Mouse (Mus musculus): ENCODE measurements around the gene Grip1.
"Not testable (repeated sequence)": the region's sequence is repeated elsewhere in the genome, so short reads cannot be mapped to it uniquely, and the experiment has no call there.

The Grip1 gene

GRCm38 (mm10) chr10:120077850-120078249 lies 624.2 kb downstream of the Grip1 start:
- DNase-seq, result no peak

DNA sequence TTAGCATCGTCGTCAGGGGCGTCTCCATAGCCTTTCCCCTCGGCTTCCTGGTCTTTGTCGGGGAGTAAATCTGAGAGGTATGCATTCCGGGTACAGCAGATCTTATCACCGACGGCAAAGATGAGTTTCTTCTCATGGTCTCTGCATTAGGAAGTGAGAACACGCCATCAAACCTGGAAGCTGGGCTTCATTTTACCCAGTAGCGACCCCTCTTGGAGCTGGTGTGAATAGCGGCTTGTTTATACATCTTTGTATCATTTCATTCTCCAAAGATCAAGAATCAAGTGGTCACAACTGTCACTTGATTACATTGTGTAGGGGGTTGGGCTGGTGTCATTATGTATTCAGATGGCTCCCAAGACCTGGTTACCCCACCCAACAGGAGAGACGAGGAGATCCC lies 638.9 kb downstream of the Grip1 start:
- DNase-seq, result no peak

- no peak for DNase-seq
Observed at GRCm38 (mm10) chr10:120095136-120095535, 641.5 kb downstream of the Grip1 start.

GRCm38 (mm10) chr10:120095716-120096115 lies 642.1 kb downstream of the Grip1 start:
- DNase-seq, result no peak

GRCm38 (mm10) chr10:120097564-120097963 lies 643.9 kb downstream of the Grip1 start:
- DNase-seq, result no peak

- no peak for DNase-seq
Observed at GRCm38 (mm10) chr10:120100806-120101205, 647.2 kb downstream of the Grip1 start.

- DNase-seq, result no peak
Observed at GRCm38 (mm10) chr10:120111691-120112319, 658.2 kb downstream of the Grip1 start.

DNA sequence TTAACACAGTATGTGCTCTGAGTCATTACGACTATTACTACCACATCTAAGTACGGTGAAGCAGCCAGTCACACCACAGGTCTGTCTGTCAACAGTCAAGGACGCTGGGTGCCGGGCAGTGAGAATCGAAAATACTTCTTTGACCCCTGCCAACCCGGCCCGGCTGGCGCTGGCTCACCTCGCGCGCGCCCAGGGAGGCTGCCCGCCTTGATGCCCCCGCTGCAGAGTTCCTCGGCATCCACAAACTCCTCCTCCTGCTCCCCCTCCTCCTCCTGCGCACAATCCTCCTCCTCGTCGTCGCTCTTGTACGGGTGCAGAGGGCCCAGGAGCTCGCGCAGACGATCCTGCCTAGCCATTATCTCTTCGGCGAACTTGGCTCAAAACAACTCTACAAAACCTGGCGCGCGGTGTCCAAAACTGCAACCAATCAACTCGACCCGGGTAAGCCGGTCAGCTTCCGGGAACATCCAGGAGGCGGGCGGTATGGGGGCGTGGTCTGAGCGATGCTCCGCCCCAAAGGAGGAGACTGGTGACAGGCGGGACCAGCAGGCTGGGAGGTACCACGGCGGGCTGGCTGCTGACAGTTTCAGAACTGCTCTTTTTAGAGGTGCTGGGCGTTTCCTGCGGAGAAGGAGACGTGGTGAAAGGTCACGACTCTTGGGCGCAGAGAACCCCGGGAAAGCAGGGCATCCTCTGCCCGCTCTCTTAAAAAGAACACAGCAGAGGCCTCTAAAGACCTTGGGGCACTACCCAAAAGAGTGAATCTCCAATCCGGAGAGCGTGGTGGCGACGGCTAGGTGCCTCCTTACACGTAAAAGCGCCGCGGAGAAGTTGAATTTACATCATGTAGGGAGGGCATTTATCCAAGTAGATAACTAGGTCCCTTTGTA lies 659.1 kb downstream of the Grip1 start, which contains the start of gene Helb:
TSS of gene Helb (minus strand) at position 481 of the 890 bp plus-strand sequence.
- peak; percentile 96 to 97 for DNase-seq

GRCm38 (mm10) chr10:120113482-120113881 lies 659.9 kb downstream of the Grip1 start:
- not testable (repeated sequence) for DNase-seq

DNA sequence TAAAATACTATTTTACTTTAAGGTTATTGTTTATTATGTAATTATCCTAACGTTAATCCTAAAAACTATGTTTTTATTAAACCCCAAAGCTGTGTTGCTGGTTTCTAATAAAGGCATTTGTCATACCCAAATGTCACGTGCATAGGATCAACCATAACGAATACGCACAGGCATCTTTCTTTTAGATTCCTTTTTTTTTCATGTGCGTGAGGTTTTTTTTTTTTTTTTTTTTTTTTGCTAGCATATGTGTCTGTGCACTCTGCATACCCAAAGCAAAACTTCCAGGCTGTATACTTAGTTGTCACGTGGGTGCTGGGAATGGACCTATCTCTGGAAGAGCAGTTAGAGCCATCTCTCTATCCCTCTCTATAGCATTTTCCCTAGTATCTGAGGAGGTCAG lies 660.4 kb downstream of the Grip1 start:
- DNase-seq, result no peak

DNA sequence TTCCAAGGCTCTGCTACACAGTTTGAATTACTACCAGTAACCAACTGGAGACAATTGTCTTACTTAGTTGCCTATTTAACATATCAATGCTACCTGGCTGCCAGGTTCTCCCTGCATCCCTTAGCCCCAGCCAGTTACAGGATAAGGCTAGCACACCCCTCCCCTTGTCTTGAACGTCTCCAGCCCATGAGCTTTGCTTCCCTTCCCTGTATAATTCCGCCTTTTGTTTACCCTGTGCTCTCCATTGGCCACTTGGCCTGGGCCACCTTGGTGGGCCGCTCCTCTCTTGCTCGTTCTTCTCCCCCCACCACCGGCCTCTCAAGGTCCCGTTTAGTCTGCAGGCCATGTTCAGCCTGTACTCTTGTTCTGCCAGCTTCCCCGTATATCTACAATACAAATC lies 660.9 kb downstream of the Grip1 start:
- no peak for DNase-seq

DNA sequence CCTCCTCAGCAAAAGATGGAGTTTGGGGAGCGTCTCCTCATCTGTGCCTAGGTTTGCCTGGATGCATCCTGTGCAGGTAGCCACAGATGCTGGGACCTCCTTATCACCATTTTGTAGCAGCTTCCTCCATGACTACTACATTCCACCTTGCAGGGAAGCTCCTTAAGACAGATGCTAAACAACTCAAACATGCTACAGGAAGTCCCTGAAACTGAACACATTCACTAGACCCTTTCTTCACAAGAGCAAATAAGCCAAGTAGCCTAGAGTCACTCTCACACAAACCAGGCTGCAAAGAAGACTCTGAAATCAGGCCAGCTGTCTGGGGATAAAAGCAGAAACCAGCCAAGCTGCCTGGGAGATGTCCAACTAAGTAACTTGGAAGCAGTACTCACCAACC lies 661.6 kb downstream of the Grip1 start:
- DNase-seq, result no peak

- DNase-seq, result no peak
Observed at GRCm38 (mm10) chr10:120123721-120124120, 670.1 kb downstream of the Grip1 start.

- peak; percentile 90 to 92 for DNase-seq
Observed at GRCm38 (mm10) chr10:120124801-120125464, 671.3 kb downstream of the Grip1 start.

DNA sequence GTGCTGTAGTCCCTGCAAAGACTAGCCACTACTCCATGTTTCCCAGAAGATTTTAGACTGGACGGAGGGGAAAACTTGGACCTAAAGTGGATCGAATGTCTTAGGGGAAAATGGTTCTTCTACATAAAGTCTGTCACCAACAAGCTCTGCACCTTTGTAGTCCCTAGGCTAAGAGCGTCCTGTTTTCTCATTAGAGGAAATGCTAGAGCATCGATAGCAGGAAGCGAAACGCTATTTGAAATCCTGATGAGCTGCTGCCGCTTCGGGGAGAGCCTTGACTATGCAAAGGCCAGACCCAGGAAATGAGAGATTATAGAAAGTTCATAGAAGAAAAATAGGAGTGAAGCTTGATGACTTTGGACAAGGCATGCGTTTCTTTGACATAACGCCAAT lies 671.8 kb downstream of the Grip1 start:
- DNase-seq, result no peak

DNA sequence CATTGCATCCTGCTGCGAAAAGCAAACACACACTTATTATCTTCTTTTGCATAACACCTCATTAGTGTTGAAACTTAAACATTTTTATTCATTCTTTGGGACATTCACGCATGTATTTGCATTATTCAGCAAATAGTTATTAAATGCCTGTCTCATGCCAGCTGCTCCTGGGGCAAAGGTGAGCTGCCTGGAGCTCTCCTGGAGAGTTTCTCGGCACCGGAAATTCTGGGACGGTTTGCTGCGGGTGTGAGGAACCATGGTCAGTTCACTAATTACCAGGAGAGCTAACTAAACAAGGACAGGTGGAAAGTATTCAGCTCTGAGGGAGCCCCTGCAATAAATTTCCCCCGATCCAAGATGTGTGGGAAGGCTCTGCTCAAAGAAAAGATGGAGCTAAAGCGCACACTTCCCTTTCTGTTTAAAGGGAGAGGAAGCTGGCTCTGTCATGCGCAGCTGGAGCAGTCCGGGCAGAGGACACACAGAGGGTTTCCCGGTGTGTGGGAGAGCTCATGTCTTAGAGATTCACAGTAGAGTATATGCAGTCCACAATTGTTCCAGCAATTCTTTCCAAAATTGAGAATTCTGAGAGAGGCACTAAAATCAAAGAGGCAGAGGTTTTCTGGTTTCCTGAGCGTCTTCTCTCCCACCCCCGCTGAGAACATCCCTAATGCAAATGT lies 675.1 kb downstream of the Grip1 start:
- DNase-seq, result no peak

GRCm38 (mm10) chr10:120130621-120131020 lies 677.0 kb downstream of the Grip1 start:
- peak; percentile 59 to 74 for DNase-seq

DNA sequence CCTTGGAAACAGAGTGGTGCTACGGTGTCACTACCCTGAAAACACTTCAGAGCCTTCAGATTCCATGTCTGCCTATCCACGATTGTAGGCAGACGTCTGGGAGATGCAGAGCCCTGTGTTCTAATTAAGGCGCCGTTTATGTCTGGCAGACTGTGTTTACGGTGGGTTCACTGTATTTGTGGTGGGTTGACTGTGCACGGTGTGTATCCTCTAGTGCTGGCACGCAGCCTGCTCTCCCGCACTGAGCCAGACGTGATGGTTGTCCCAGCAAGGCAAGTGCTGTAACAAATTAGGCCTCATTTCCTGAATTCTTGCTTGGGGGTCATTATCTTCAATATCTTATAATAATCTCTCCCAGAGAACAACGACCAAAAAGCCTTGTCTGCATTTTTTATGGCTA lies 680.1 kb downstream of the Grip1 start:
- DNase-seq, result peak; percentile 27 to 33

GRCm38 (mm10) chr10:120136020-120136562 lies 682.5 kb downstream of the Grip1 start:
- DNase-seq, result no peak

All from cerebellum, postnatal 14 days (tissue).